Mouse (Mus musculus) megakaryocyte, embryonic 14.5 days (primary cell): ENCODE measurements around the gene Txnrd2. TPM values are rescaled to one million over a fixed set of nuclear protein-coding genes. Genes with fewer than 3 reads are reported as not detected.

Experiments used
- H3K27me3 ChIP-seq: replicated peaks from 2 replicates; pipeline ENCODE3; 2012; ENCODE audit warnings: inconsistent platforms
- H3K36me3 ChIP-seq: replicated peaks from 2 replicates; pipeline ENCODE3; 2012; ENCODE audit warnings: low read length, inconsistent platforms, mixed read lengths
- H3K4me1 ChIP-seq: 2 replicates; pipeline ENCODE4 v1.6.1; 2012; ENCODE audit warnings: inconsistent platforms
- H3K4me3 ChIP-seq: replicated peaks from 2 replicates; pipeline ENCODE3; 2012; ENCODE audit warnings: moderate library complexity, mild to moderate bottlenecking, inconsistent platforms
- H3K9me3 ChIP-seq: 2 replicates; pipeline ENCODE4 v1.6.1; 2012; ENCODE audit warnings: inconsistent platforms
- FLI1 ChIP-seq: IDR thresholded peaks from 2 replicates; pipeline ENCODE4 v1.6.1; 2012; ENCODE audit warnings: low read length, inconsistent platforms, mixed read lengths
- GATA1 ChIP-seq: IDR thresholded peaks from 3 replicates; pipeline ENCODE4 v1.6.1; 2012; ENCODE audit warnings: mixed read lengths, low read length, inconsistent platforms, borderline replicate concordance
- polyA plus RNA-seq: library from polyadenylated mRNA; stranded (reverse); fragments of >175 nt; gene quantifications from 2 replicates; pipeline ENCODE4 v1.2.3, GENCODE M21; 2012; ENCODE audit warnings: low replicate concordance; ENCODE audit not compliant: insufficient read depth

Gene Txnrd2
- polyA plus RNA-seq, 1 experiment, result 6.9 TPM

- H3K4me1 ChIP-seq, result peaks cover 37% of the 10 kb centered on the region
- no peak for TF ChIP-seq GATA1
- H3K36me3 ChIP-seq, result peaks cover 62% of the 10 kb centered on the region
- H3K4me3 ChIP-seq, result no peak overlapping the region
- 0 out of 2 replicates have a peak, but pooled peaks cover 1% of the 10 kb centered on the region for H3K9me3 ChIP-seq
- H3K27me3 ChIP-seq, result no peaks in the 10 kb centered on the region
Observed at GRCm38 (mm10) chr16:18480933-18481485, 54.8 kb downstream of the Txnrd2 start.

DNA sequence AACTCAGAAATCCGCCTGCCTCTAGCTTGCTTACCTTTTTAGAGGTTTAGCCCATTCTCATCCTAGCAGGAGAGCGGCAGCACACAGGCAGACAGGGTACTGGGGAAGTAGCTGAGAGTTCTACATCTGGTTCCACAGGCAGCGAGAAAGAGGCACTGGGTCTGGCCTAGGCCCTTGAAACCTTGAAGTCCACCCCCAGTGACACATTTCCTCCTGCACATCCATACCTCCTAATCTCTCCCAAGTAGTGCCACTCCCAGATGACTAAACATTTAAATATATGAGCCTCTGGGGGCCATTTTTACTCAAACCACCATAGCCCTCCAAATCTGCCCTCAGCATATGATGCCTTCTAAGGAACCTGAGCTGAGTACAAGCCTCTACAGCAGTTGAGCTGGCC is 56.2 kb downstream of the Txnrd2 start:
- Histone ChIP-seq H3K27me3 (no peaks in the 10 kb centered on the region), H3K36me3 (peaks cover 53% of the 10 kb centered on the region), H3K4me3 (no peak overlapping the region), H3K4me1 (peaks cover 33% of the 10 kb centered on the region), H3K9me3 (0 out of 2 replicates have a peak, but pooled peaks cover 6% of the 10 kb centered on the region)
- TF ChIP-seq GATA1, result no peak

DNA sequence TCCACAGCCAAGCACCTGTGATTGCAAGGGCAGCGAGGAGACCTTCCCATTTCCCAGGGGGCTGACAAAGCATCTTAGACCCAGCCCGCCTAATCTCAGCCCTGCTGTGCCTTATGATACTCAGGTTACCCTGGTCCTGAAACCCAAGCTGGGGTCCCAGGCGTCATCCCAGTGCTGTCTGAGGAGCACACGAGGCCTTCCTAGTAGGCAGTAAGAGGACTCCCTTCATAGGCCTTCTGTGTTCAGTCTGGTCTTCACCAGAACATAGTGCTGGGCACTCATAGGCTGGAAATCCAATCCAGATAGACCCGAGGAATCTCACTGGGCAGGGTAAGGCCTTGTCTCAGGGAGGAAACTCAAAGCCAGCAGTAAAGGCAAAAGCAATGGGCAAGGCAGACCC is 57.7 kb downstream of the Txnrd2 start:
- H3K27me3 ChIP-seq, result no peaks in the 10 kb centered on the region
- 0 out of 2 replicates have a peak, but pooled peaks cover 6% of the 10 kb centered on the region for H3K9me3 ChIP-seq
- H3K36me3 ChIP-seq, result peaks cover 39% of the 10 kb centered on the region
- no peak overlapping the region for H3K4me3 ChIP-seq
- TF ChIP-seq GATA1, result no peak
- no peak for TF ChIP-seq FLI1
- peaks cover 24% of the 10 kb centered on the region for H3K4me1 ChIP-seq

GRCm38 (mm10) chr16:18484386-18484785 is 58.2 kb downstream of the Txnrd2 start:
- Histone ChIP-seq H3K27me3 (no peaks in the 10 kb centered on the region), H3K9me3 (0 out of 2 replicates have a peak, but pooled peaks cover 6% of the 10 kb centered on the region), H3K4me1 (peaks cover 24% of the 10 kb centered on the region), H3K36me3 (peaks cover 34% of the 10 kb centered on the region), H3K4me3 (no peak overlapping the region)
- TF ChIP-seq GATA1 (no peak), FLI1 (no peak)

DNA sequence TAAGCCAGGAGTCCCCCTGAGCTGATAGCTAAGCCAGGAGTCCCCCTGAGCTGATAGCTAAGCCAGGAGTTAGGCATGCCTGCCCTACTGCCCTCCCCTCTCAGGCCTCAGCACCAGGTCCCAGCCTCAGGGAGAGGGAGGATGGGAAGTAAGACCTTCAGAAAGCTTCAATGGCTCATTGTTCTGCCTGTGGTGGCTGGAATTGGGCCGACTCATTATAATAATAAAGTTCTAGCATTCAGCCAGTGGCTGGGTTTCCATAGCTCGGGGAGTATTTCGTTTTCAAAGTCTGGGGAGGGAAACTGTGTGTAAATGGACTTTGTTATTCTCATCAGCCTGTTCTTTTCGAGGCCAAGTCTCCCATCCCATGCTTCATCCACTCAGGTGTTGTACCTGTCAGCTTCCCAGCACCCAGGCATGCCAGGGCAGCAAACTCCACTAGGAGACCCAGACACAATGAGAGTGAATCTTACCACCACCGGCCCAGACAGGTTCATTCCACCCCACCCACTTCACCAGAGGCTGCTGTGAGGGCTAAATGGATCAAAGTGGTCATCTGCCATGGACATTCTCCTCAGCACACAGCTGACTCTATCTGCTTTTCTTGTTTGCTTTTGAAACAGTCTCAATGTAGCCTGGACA is 58.7 kb downstream of the Txnrd2 start:
- no peaks in the 10 kb centered on the region for H3K27me3 ChIP-seq
- H3K9me3 ChIP-seq, result 0 out of 2 replicates have a peak, but pooled peaks cover 6% of the 10 kb centered on the region
- TF ChIP-seq FLI1 (no peak), GATA1 (no peak)
- peaks cover 29% of the 10 kb centered on the region for H3K36me3 ChIP-seq
- H3K4me3 ChIP-seq, result no peak overlapping the region
- H3K4me1 ChIP-seq, result peaks cover 24% of the 10 kb centered on the region

- Histone ChIP-seq H3K27me3 (no peaks in the 10 kb centered on the region), H3K36me3 (peaks cover 22% of the 10 kb centered on the region), H3K4me3 (no peak overlapping the region), H3K9me3 (0 out of 2 replicates have a peak, but pooled peaks cover 6% of the 10 kb centered on the region), H3K4me1 (peaks cover 23% of the 10 kb centered on the region)
- TF ChIP-seq FLI1 (no peak), GATA1 (no peak)
Observed at GRCm38 (mm10) chr16:18486126-18486525, 59.9 kb downstream of the Txnrd2 start.

DNA sequence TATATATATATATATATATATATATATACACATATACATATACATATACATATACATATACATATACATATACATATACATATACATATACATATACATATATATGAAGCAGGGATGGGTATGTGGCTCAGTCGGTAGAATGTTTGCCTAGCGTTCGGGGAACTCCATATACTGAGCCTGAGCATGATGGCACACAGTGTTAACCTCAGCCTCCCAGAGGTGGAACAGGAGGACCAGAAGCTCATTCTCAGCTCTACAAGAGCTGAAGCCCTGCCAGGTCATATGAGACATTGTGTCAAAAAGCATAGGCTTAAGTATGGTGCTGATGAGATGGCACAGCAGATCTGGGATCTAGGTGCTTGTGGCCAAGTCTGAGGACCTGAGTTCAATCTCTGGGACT is 64.1 kb downstream of the Txnrd2 start:
- TF ChIP-seq GATA1 (no peak), FLI1 (no peak)
- H3K9me3 ChIP-seq, result 0 out of 2 replicates have a peak, but pooled peaks cover 6% of the 10 kb centered on the region
- H3K4me3 ChIP-seq, result no peak overlapping the region
- H3K4me1 ChIP-seq, result peaks cover 8% of the 10 kb centered on the region
- peaks cover 5% of the 10 kb centered on the region for H3K36me3 ChIP-seq
- H3K27me3 ChIP-seq, result no peaks in the 10 kb centered on the region

DNA sequence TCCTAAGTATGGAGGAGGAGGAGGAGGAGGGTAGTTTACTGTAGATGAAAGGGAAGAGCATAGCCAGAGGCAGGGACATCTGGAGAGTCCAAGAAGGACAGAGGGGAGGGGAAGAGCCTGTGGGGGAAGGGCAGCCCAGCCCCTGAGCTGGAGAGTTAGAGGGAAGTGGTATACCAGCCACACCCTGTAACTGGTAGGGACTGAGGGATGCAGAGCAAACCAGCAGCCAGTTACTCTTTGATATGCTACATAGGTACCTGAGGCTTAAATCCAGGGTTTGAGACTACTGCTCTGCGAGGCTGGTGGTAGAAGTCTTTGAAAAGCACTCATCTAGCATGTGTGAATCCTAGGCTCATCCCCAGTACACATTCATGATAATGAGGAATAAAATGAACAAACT is 64.7 kb downstream of the Txnrd2 start:
- Histone ChIP-seq H3K4me1 (peaks cover 8% of the 10 kb centered on the region), H3K4me3 (no peak overlapping the region), H3K36me3 (peaks cover 5% of the 10 kb centered on the region), H3K9me3 (0 out of 2 replicates have a peak, but pooled peaks cover 6% of the 10 kb centered on the region), H3K27me3 (no peaks in the 10 kb centered on the region)
- TF ChIP-seq FLI1, result no peak
- TF ChIP-seq GATA1, result no peak

DNA sequence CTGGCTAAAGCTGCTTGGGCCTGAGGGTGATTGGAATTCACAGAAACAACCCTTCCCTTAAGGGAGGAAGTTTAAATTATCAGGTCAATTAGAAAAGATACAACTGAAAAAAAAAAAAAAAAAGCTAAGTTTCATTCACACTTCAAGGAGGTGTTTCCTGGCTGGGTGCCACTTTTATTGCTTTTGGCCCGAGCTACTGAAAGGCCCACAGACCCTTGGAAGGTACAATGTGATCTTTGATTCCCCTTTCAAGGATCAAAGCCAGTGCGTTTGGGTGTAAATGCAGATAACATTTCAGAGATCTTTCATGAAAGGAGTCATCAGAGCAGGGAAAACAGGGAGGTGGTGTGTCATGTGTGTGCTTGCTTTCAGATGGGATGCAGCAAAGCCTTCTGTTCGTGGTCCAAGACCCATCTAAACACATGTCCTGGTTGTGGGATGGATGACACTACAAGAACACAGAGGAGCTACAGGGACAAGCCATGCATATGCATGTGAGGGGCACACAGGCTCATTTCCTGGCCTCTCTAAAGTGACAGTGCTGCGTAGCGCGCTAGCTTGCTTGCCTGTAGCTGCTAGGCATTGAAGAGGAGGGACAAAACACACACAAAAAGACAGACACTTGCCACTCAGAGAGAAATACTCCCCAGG is 71.8 kb downstream of the Txnrd2 start:
- no peak for TF ChIP-seq FLI1
- TF ChIP-seq GATA1, result no peak
- peak overlapping the region; percentile 94 for H3K4me3 ChIP-seq
- H3K27me3 ChIP-seq, result no peaks in the 10 kb centered on the region
- no peaks in the 10 kb centered on the region for H3K9me3 ChIP-seq
- peaks cover 25% of the 10 kb centered on the region for H3K36me3 ChIP-seq
- H3K4me1 ChIP-seq, result peaks cover 36% of the 10 kb centered on the region

- no peaks in the 10 kb centered on the region for H3K27me3 ChIP-seq
- peaks cover 39% of the 10 kb centered on the region for H3K4me1 ChIP-seq
- H3K36me3 ChIP-seq, result peaks cover 25% of the 10 kb centered on the region
- no peaks in the 10 kb centered on the region for H3K9me3 ChIP-seq
- no peak for TF ChIP-seq FLI1
- peak within 1 kb of the TSS; percentile 94 for H3K4me3 ChIP-seq
Observed at GRCm38 (mm10) chr16:18498558-18498990, 72.4 kb downstream of the Txnrd2 start, which contains the start of the genes Gnb1l and Rtl10. TSS of gene Gnb1l (plus strand) at chr16:18498713. TSS of gene Rtl10 (plus strand) at chr16:18498901.
